Mouse (Mus musculus): Measurements from ENCODE around the gene Gkn1. TPM values are rescaled to one million over a fixed set of nuclear protein-coding genes. Genes with fewer than 3 reads are reported as not detected.

Gene Gkn1
- polyA plus RNA-seq, 1 experiment from 2014 or later, result not detected

DNA sequence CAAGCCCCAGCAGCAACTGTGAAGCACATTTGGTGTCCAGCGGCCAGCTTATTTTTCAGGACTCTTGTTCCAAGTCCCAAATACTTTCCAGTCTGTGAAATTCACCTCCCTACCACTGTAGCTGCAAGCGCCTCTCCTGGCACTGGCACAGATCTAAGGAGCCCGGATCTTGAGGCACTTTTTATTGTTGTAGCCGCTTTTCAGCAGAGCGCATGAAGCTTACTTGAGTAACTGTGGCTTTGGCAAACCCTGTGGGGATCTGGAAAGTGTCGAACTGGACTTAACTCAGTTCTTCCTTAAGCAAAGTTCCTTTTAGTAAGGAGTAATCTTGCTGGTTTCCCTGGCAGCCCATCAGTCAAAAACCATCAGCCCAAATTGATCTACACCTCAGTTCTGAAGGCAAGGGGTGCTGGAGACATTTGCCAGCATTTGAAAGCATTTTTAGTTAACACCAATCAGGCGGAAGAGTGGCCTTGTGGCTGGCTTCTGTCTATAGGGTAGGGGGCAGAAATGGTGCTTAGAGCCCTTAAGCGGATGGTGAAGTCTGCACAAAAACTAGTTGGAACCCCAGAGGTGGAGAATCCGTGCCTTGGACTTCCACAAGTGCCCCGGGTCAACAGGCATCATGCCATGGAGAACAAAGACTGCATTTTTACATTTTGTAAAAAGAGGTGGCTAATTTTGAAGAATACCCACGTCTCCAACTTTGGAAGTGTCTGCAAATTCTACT is 16.2 kb downstream of the Gkn1 start:
- H3K4me1 ChIP-seq (replicated peaks; ENCODE audit: control insufficient read depth, insufficient read depth, low read length), result no peaks in the 10 kb centered on the region
- H3K4me2 ChIP-seq, result peak overlapping the region; percentile 65
- H3K9ac ChIP-seq (ENCODE audit: low read depth, low read length), result peak overlapping the region; percentile 62; the same call in 1 of the 2 replicates
- ATAC-seq (replicated peaks; ENCODE audit: low FRiP score) (no peak), DNase-seq (ENCODE audit: low spot score) (no peak)
- no peak overlapping the region for H3K27ac ChIP-seq (ENCODE audit: low read depth, low read length)
- 23% methylated on average over 11 of the region's 11 CpGs for WGBS
- H3K27me3 ChIP-seq (replicated peaks; ENCODE audit: control insufficient read depth, insufficient read depth, low read length), result peaks cover 20% of the 10 kb centered on the region
- peak overlapping the region; percentile 55 for H3K4me3 ChIP-seq (ENCODE audit: low read depth, low read length)
- no peaks in the 10 kb centered on the region for H3K36me3 ChIP-seq (ENCODE audit: control insufficient read depth, insufficient read depth, low read length)
- H3K9me3 ChIP-seq (ENCODE audit: control insufficient read depth, low read length), result no peaks in the 10 kb centered on the region

DNA sequence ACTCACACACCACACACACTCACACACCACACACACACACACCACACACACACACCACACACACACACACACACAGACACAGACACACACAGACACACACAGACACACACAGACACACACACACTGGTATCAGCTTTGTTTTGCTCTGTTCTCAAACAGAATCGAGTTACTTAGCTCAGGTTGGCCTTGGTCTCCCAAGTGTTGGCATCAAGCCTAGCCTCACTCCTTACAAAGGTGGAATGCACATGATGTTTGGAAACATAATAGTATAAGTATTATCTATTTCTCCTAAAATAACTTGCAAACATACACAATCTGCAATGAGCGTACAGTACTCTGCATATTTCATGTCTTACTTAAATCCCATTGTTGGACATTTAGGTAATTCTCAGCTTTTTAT is 18.4 kb downstream of the Gkn1 start:
- Histone ChIP-seq H3K4me3 (ENCODE audit: low read depth, low read length) (no peak overlapping the region), H3K27me3 (replicated peaks; ENCODE audit: control insufficient read depth, insufficient read depth, low read length) (peaks cover 20% of the 10 kb centered on the region), H3K27ac (ENCODE audit: low read depth, low read length) (no peak overlapping the region), H3K9ac (ENCODE audit: low read depth, low read length) (no peak overlapping the region), H3K4me1 (replicated peaks; ENCODE audit: control insufficient read depth, insufficient read depth, low read length) (no peaks in the 10 kb centered on the region), H3K36me3 (ENCODE audit: control insufficient read depth, insufficient read depth, low read length) (no peaks in the 10 kb centered on the region), H3K9me3 (ENCODE audit: control insufficient read depth, low read length) (no peaks in the 10 kb centered on the region), H3K4me2 (no peak overlapping the region)
- no peak for DNase-seq (ENCODE audit: low spot score)
- ATAC-seq (replicated peaks; ENCODE audit: low FRiP score), result no peak
- 81% methylated on average over 2 of the region's 2 CpGs for WGBS

- no peaks in the 10 kb centered on the region for H3K9me3 ChIP-seq (ENCODE audit: control insufficient read depth, low read length)
- H3K27ac ChIP-seq (ENCODE audit: low read depth, low read length), result no peak overlapping the region
- no peak for DNase-seq (ENCODE audit: low spot score)
- 78% methylated on average over 22 of the region's 22 CpGs for WGBS
- H3K4me3 ChIP-seq (ENCODE audit: low read depth, low read length), result no peak overlapping the region
- H3K27me3 ChIP-seq (replicated peaks; ENCODE audit: control insufficient read depth, insufficient read depth, low read length), result no peaks in the 10 kb centered on the region; the same call in none of the 2 replicates
- ATAC-seq (replicated peaks; ENCODE audit: low FRiP score), result no peak
- no peaks in the 10 kb centered on the region for H3K36me3 ChIP-seq (ENCODE audit: control insufficient read depth, insufficient read depth, low read length)
- H3K4me1 ChIP-seq (replicated peaks; ENCODE audit: control insufficient read depth, insufficient read depth, low read length), result no peaks in the 10 kb centered on the region
- no peak overlapping the region for H3K4me2 ChIP-seq
- H3K9ac ChIP-seq (ENCODE audit: low read depth, low read length), result no peak overlapping the region
These were observed 22.2 kb downstream of the Gkn1 start for GRCm38 (mm10) chr6:87328265-87329173.

GRCm38 (mm10) chr6:87326932-87327331 is 23.8 kb downstream of the Gkn1 start:
- H3K27me3 ChIP-seq (replicated peaks; ENCODE audit: control insufficient read depth, insufficient read depth, low read length), result no peaks in the 10 kb centered on the region; the same call in none of the 2 replicates
- 81% methylated on average over 2 of the region's 2 CpGs for WGBS
- H3K36me3 ChIP-seq (ENCODE audit: control insufficient read depth, insufficient read depth, low read length), result no peaks in the 10 kb centered on the region
- H3K4me3 ChIP-seq (ENCODE audit: low read depth, low read length), result no peak overlapping the region
- H3K9ac ChIP-seq (ENCODE audit: low read depth, low read length), result no peak overlapping the region
- H3K4me2 ChIP-seq, result no peak overlapping the region
- no peaks in the 10 kb centered on the region for H3K4me1 ChIP-seq (replicated peaks; ENCODE audit: control insufficient read depth, insufficient read depth, low read length)
- no peak for ATAC-seq (replicated peaks; ENCODE audit: low FRiP score)
- H3K27ac ChIP-seq (ENCODE audit: low read depth, low read length), result no peak overlapping the region
- no peak for DNase-seq (ENCODE audit: low spot score)
- H3K9me3 ChIP-seq (ENCODE audit: control insufficient read depth, low read length), result no peaks in the 10 kb centered on the region

DNA sequence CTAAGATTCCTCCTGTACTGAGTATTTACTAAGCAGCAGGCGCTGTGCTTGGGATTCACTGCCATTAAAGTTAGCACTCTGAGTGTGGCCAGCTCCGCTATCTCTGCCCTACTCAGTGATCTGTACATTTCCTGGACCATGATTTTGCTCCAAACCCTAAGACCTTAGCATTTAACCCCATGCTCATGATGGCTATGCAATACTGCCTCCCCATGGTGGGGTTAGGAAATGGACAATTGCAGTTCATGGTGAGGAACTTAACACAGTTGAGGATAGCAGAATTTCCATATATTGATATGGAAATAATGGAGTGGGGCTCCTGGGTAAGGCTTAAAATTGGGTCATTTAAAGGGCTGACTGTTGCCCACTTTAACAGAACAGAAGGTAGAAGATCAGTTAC is 27.4 kb downstream of the Gkn1 start:
- H3K4me2 ChIP-seq, result no peak overlapping the region
- H3K4me3 ChIP-seq (ENCODE audit: low read depth, low read length), result no peak overlapping the region
- H3K9me3 ChIP-seq (ENCODE audit: control insufficient read depth, low read length), result no peaks in the 10 kb centered on the region
- WGBS, result 70% methylated on average over 2 of the region's 2 CpGs
- H3K9ac ChIP-seq (ENCODE audit: low read depth, low read length), result no peak overlapping the region
- H3K27ac ChIP-seq (ENCODE audit: low read depth, low read length), result no peak overlapping the region
- no peak for ATAC-seq (replicated peaks; ENCODE audit: low FRiP score)
- no peaks in the 10 kb centered on the region; the same call in 1 of the 2 replicates for H3K27me3 ChIP-seq (replicated peaks; ENCODE audit: control insufficient read depth, insufficient read depth, low read length)
- DNase-seq (ENCODE audit: low spot score), result no peak
- H3K36me3 ChIP-seq (ENCODE audit: control insufficient read depth, insufficient read depth, low read length), result no peaks in the 10 kb centered on the region
- no peaks in the 10 kb centered on the region for H3K4me1 ChIP-seq (replicated peaks; ENCODE audit: control insufficient read depth, insufficient read depth, low read length)

DNA sequence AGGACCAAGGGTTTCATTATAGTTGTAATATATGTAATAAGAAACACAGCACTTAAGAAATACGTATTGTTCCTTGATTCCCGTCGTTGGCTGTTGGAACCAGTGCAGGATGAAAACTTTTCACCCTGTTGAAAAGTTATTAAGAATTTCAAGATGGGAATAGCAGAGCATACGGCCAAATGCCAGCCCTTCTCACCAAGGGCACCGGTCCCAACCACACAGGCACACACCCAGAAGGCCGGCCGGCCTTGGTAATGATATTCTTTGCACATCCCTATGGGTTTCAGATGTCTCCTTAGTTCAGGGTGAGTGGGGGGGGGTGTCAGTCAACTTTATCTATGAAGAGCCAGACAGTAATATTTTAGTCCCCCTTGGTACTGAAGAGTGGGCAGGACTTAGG is 32.1 kb downstream of the Gkn1 start:
- 91% methylated on average over 7 of the region's 7 CpGs for WGBS
- Histone ChIP-seq H3K27me3 (replicated peaks; ENCODE audit: control insufficient read depth, insufficient read depth, low read length) (no peaks in the 10 kb centered on the region), H3K4me2 (no peak overlapping the region)

DNA sequence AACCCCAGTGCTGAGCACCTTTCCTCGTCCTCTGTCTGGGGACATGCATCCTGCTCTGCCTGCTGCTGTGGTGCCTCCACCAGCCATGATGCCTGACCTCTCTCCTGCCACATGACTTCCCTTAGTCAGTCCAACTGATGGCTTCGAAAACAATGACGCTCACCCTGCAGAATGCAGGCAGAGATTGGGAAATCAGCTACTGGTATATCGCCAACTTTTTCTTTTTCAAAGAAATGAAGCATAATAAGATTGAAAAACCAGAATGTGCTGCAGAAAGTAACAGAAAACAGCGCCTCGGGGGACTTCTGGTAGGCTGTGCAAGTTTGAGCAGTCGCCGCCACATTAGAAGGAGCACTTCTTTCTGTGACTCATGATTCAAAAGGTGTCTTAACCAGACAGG is 33.8 kb downstream of the Gkn1 start:
- Histone ChIP-seq H3K4me1 (replicated peaks; ENCODE audit: control insufficient read depth, insufficient read depth, low read length) (no peaks in the 10 kb centered on the region), H3K9me3 (ENCODE audit: control insufficient read depth, low read length) (no peaks in the 10 kb centered on the region), H3K4me2 (no peak overlapping the region), H3K36me3 (ENCODE audit: control insufficient read depth, insufficient read depth, low read length) (no peaks in the 10 kb centered on the region), H3K27me3 (replicated peaks; ENCODE audit: control insufficient read depth, insufficient read depth, low read length) (no peaks in the 10 kb centered on the region), H3K9ac (ENCODE audit: low read depth, low read length) (no peak overlapping the region), H3K27ac (ENCODE audit: low read depth, low read length) (no peak overlapping the region), H3K4me3 (ENCODE audit: low read depth, low read length) (no peak overlapping the region)
- 83% methylated on average over 8 of the region's 8 CpGs for WGBS
- ATAC-seq (replicated peaks; ENCODE audit: low FRiP score) (no peak), DNase-seq (ENCODE audit: low spot score) (no peak)

More for the DNA sequence above, 32.1 kb downstream of the Gkn1 start:
- H3K27ac ChIP-seq (ENCODE audit: low read depth, low read length), result no peak overlapping the region
- no peak for ATAC-seq (replicated peaks; ENCODE audit: low FRiP score)
- no peak overlapping the region for H3K9ac ChIP-seq (ENCODE audit: low read depth, low read length)
- no peak overlapping the region for H3K4me3 ChIP-seq (ENCODE audit: low read depth, low read length)
- H3K9me3 ChIP-seq (ENCODE audit: control insufficient read depth, low read length), result no peaks in the 10 kb centered on the region
- no peak for DNase-seq (ENCODE audit: low spot score)
- H3K4me1 ChIP-seq (replicated peaks; ENCODE audit: control insufficient read depth, insufficient read depth, low read length), result no peaks in the 10 kb centered on the region
- no peaks in the 10 kb centered on the region for H3K36me3 ChIP-seq (ENCODE audit: control insufficient read depth, insufficient read depth, low read length)

GRCm38 (mm10) chr6:87312761-87313160 is 38.0 kb downstream of the Gkn1 start:
- Histone ChIP-seq H3K9me3 (ENCODE audit: control insufficient read depth, low read length) (no peaks in the 10 kb centered on the region), H3K36me3 (ENCODE audit: control insufficient read depth, insufficient read depth, low read length) (no peaks in the 10 kb centered on the region), H3K4me3 (ENCODE audit: low read depth, low read length) (no peak overlapping the region), H3K27me3 (replicated peaks; ENCODE audit: control insufficient read depth, insufficient read depth, low read length) (no peaks in the 10 kb centered on the region), H3K9ac (ENCODE audit: low read depth, low read length) (no peak overlapping the region), H3K27ac (ENCODE audit: low read depth, low read length) (no peak overlapping the region), H3K4me2 (no peak overlapping the region), H3K4me1 (replicated peaks; ENCODE audit: control insufficient read depth, insufficient read depth, low read length) (no peaks in the 10 kb centered on the region)
- ATAC-seq (replicated peaks; ENCODE audit: low FRiP score) (no peak), DNase-seq (ENCODE audit: low spot score) (no peak)
- 68% methylated on average over 4 of the region's 4 CpGs for WGBS
